Mouse (Mus musculus): ENCODE results near the gene Ctdsp2. TPM values are rescaled to one million over a fixed set of nuclear protein-coding genes. Genes with fewer than 3 reads are reported as not detected.

Gene Ctdsp2
- 76.5 TPM in 2 replicates for polyA plus RNA-seq (2012; rRNA removed)

DNA sequence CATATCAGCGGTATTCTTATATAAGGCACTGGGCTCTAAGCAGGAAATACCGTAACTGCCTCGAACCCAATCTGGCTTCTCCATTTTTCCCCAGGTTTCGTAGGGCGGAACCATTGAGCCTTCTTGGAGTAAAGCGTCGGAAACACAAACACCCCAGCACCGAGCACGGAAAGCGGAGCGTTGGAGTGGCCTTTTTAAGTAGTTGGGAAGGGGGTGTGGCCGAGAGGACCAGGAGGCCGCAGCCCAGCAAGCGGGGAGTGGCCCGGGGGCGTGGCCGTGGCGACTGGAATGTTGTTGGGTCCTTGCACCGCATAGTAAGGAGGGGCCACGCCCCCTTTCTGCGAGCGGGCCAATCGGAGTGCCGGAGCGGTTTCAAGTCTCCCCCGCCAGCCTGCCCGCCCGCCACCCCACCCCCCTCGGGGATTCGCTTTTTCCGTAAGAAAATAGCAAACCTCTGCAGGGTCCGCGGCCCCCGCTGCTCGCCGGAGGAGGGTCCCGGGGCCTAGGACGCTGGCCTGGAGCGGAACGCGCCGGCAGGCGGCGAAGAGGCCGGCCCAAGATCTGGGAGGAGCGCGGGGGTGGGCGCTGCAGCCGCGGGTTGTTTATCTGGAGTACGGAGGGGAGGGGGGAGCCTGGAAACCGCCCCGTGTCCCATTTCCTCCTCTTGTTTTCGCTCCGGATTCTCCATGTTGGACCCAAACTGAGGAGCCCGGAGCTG lies at the start of gene Ctdsp2:
Gene Ctdsp2 (plus strand): TSS at position 441 of the 718 bp plus-strand sequence.
- peak; percentile 98 for TF ChIP-seq POLR2A (IDR thresholded peaks at IDR 0.05; ENCODE audit: extremely low read depth, insufficient read depth, low read length)
- no peak for TF ChIP-seq CTCF (IDR thresholded peaks at IDR 0.05; ENCODE audit: extremely low read depth, insufficient read depth, low read length)
- peak within 1 kb of the TSS; percentile 99 for H3K27ac ChIP-seq (ENCODE audit: insufficient read depth, low read length)
- H3K4me3 ChIP-seq (ENCODE audit: insufficient read depth, low read length) = peak within 1 kb of the TSS; percentile 49
- peaks cover 4% of the 10 kb centered on the region for H3K4me1 ChIP-seq (ENCODE audit: control insufficient read depth, insufficient read depth, low read length)

DNA sequence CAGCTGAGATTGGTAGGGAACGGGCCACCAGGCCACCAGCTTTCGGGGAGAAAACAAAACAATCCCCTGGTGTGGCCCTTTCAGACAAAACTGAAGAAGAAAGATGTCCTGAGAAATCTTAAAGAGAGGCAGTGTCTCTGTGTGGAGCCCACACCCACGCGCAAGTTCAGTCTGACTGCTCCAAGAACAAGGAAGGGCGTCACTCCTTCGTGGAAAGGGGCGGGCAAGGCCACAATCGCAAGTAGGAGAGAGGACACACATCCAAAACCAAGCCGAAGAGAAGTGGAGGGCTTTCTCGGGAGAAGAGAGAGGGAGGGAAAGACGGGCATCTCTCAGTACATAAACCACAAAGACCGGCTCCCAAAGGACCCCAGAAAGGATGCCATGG lies 49.7 kb upstream of the Ctdsp2 start:
- Histone ChIP-seq H3K27ac (ENCODE audit: insufficient read depth, low read length) (peak overlapping the region; percentile 98), H3K4me3 (ENCODE audit: insufficient read depth, low read length) (peak overlapping the region; percentile 30; the same call in 1 of the 2 replicates), H3K4me1 (ENCODE audit: control insufficient read depth, insufficient read depth, low read length) (peaks cover 10% of the 10 kb centered on the region)
- TF ChIP-seq POLR2A (IDR thresholded peaks at IDR 0.05; ENCODE audit: extremely low read depth, insufficient read depth, low read length) = peak; percentile 45
- TF ChIP-seq CTCF (IDR thresholded peaks at IDR 0.05; ENCODE audit: extremely low read depth, insufficient read depth, low read length) = no peak

GRCm38 (mm10) chr10:126929543-126929942 lies 49.0 kb upstream of the Ctdsp2 start:
- no peak overlapping the region for H3K4me3 ChIP-seq (ENCODE audit: insufficient read depth, low read length)
- TF ChIP-seq POLR2A (IDR thresholded peaks at IDR 0.05; ENCODE audit: extremely low read depth, insufficient read depth, low read length) (no peak), CTCF (IDR thresholded peaks at IDR 0.05; ENCODE audit: extremely low read depth, insufficient read depth, low read length) (no peak)
- peaks cover 10% of the 10 kb centered on the region for H3K4me1 ChIP-seq (ENCODE audit: control insufficient read depth, insufficient read depth, low read length)
- peak overlapping the region; percentile 98 for H3K27ac ChIP-seq (ENCODE audit: insufficient read depth, low read length)

DNA sequence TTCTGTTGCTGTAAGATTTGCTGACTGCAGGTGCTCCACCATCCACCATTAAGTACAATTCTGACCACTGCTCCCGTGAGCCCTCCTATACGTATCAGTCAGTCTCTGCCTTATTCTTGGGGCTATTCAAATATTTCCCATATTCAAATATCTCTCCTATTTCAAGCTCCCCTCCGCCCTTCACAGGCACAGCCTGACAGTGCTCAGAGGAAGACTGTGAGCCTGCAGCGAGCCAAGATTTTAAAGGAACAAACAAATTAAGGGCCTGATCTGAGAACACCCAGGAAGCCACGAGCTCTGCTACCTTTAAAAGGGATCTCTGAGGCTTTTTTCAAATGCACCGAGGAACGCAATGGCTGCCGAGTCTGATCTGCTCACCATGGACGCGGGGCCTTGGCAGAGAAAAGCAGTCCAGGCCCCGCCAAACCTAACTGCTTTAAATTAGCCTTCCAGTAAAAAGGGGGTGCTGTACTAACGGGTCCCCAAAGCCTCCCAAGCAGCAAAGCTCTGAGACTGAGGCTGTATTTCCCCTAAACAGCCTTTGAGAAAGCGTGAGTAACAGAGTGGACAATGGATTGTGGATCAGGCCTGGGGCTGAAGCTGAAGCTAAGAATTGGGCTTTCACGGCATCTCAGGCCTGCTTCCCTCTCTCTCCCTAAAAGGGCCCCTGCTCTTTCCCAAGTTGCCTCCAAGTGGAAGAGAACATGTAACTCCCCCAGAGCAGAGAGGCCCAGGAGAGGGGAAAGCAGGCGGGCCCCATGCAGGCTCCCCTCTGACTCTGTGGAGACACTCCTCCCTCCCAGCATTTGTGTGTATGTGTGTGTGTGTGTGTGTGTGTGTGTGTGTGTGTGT lies 48.0 kb upstream of the Ctdsp2 start:
- TF ChIP-seq CTCF (IDR thresholded peaks at IDR 0.05; ENCODE audit: extremely low read depth, insufficient read depth, low read length) (no peak), POLR2A (IDR thresholded peaks at IDR 0.05; ENCODE audit: extremely low read depth, insufficient read depth, low read length) (no peak)
- Histone ChIP-seq H3K4me1 (ENCODE audit: control insufficient read depth, insufficient read depth, low read length) (peaks cover 10% of the 10 kb centered on the region), H3K27ac (ENCODE audit: insufficient read depth, low read length) (peak overlapping the region; percentile 91), H3K4me3 (ENCODE audit: insufficient read depth, low read length) (no peak overlapping the region)

DNA sequence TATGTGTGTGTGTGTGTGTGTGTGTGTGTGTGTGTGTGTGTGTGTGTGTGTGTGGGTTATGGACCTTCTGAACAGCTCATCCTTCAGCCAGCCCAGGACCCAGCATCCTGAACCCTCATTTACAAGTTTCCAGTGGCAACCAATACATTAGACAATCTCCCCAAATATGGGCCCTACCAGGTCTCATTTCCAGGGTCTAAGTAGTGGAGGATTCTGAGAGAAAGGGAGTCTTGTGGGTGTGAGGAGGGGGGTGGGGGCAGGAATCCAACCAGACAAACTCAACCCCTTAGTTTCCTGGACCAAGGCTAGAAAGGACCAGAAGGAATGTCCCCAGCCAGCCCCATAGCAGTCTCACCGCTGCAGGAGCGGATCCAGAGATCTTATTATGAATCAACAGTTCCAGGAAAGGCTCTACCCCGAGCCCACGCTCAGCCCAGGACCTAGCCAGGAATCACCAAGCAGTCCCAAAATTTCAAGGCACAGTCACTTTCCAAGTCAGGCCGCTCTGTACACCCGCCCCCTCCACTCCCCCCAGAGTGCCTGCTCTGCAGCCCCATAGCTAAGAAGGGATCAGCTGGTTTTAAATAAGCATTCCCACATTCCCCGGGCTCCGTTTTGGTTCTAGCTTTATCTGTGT lies 47.3 kb upstream of the Ctdsp2 start:
- TF ChIP-seq CTCF (IDR thresholded peaks at IDR 0.05; ENCODE audit: extremely low read depth, insufficient read depth, low read length) (no peak), POLR2A (IDR thresholded peaks at IDR 0.05; ENCODE audit: extremely low read depth, insufficient read depth, low read length) (no peak)
- peaks cover 9% of the 10 kb centered on the region for H3K4me1 ChIP-seq (ENCODE audit: control insufficient read depth, insufficient read depth, low read length)

GRCm38 (mm10) chr10:126931760-126932139 lies 46.8 kb upstream of the Ctdsp2 start:
- Histone ChIP-seq H3K27ac (ENCODE audit: insufficient read depth, low read length) (peak overlapping the region; percentile 41), H3K4me1 (ENCODE audit: control insufficient read depth, insufficient read depth, low read length) (peaks cover 13% of the 10 kb centered on the region), H3K4me3 (ENCODE audit: insufficient read depth, low read length) (no peak overlapping the region)
- TF ChIP-seq POLR2A (IDR thresholded peaks at IDR 0.05; ENCODE audit: extremely low read depth, insufficient read depth, low read length) (no peak), CTCF (IDR thresholded peaks at IDR 0.05; ENCODE audit: extremely low read depth, insufficient read depth, low read length) (no peak)

More for the DNA sequence above, 47.3 kb upstream of the Ctdsp2 start:
- Histone ChIP-seq H3K4me3 (ENCODE audit: insufficient read depth, low read length) (no peak overlapping the region), H3K27ac (ENCODE audit: insufficient read depth, low read length) (peak overlapping the region; percentile 91)

DNA sequence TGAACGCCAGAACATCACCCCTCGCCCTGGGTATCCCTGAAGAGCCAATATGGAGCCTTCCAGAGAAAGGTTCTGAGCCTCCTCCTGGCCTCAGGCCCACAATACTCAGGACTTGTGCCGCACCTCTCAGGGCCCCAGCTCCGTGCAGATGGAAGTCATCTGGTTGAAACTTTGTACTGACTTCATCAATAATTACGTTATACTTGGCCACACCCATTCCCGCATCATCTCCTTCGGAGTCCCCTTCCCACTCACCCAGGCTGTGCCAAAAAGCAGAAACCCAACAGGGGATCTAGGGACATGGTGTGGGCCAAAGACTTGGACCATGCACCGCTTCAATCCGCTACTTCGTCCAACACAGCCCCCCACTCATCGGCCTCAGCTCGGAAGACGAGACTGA lies 44.0 kb upstream of the Ctdsp2 start:
- peak overlapping the region; percentile 91; the same call in 1 of the 2 replicates for H3K27ac ChIP-seq (ENCODE audit: insufficient read depth, low read length)
- H3K4me1 ChIP-seq (ENCODE audit: control insufficient read depth, insufficient read depth, low read length) = peaks cover 8% of the 10 kb centered on the region
- H3K4me3 ChIP-seq (ENCODE audit: insufficient read depth, low read length) = no peak overlapping the region
- TF ChIP-seq POLR2A (IDR thresholded peaks at IDR 0.05; ENCODE audit: extremely low read depth, insufficient read depth, low read length) (no peak), CTCF (IDR thresholded peaks at IDR 0.05; ENCODE audit: extremely low read depth, insufficient read depth, low read length) (no peak)

DNA sequence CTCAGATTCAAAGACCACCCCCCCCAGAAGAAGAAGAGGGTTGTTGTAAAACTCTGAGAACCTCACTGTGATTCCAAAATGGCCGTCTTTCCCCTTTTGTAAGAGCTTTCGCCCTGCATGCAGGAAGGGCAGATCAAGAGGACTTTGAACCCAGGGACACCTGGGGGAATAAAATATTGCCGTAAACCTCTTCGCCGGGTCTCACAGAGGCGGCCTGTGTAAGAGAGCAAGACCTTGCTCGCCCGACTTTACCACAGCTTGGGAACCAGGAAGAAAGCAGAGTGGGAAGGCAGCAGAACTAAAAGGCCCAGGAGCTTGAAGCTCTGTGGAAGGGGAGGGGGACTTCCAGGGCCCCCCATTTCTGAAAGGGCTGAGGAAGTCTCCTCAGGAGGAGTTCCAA lies 43.4 kb upstream of the Ctdsp2 start:
- no peak overlapping the region for H3K4me3 ChIP-seq (ENCODE audit: insufficient read depth, low read length)
- peak overlapping the region; percentile 91 for H3K27ac ChIP-seq (ENCODE audit: insufficient read depth, low read length)
- H3K4me1 ChIP-seq (ENCODE audit: control insufficient read depth, insufficient read depth, low read length) = peaks cover 8% of the 10 kb centered on the region
- TF ChIP-seq POLR2A (IDR thresholded peaks at IDR 0.05; ENCODE audit: extremely low read depth, insufficient read depth, low read length) (no peak), CTCF (IDR thresholded peaks at IDR 0.05; ENCODE audit: extremely low read depth, insufficient read depth, low read length) (no peak)
